Mouse (Mus musculus) MEL (cell line): ENCODE data around the gene Fnbp1l. TPM values are rescaled to one million over a fixed set of nuclear protein-coding genes. Genes with fewer than 3 reads are reported as not detected.

ENCODE experiments used
- DNase-seq: peaks from one replicate; pipeline ENCODE4 v3.0.0; 2011; ENCODE audit warnings: low read depth, low spot score
- H3K27ac ChIP-seq: 2 replicates; pipeline ENCODE4 v1.5.1; 2012; ENCODE audit warnings: low read depth, mild to moderate bottlenecking, control low read depth, low read length, moderate library complexity; ENCODE audit not compliant: control insufficient read depth
- H3K27me3 ChIP-seq, 2 experiments: fragments of 150-350 bp in 1 of 2; sonication (generic) in 1 of 2; 2 replicates each; pipeline ENCODE4 v1.6.1; 2012; ENCODE audit warnings: low read length in 2 of 2, mild to moderate bottlenecking in 2 of 2, improper control_type of control experiment in 1 of 2, moderate library complexity in 1 of 2; ENCODE audit not compliant: insufficient read depth in 2 of 2, control insufficient read depth in 1 of 2
- H3K36me3 ChIP-seq, 2 experiments: 2 replicates each; pipeline ENCODE4 v1.6.1; 2012 to 2014; ENCODE audit warnings: low read length in 2 of 2, improper control_type of control experiment in 1 of 2, inconsistent platforms in 1 of 2, mild to moderate bottlenecking in 1 of 2; ENCODE audit not compliant: insufficient read depth in 2 of 2, control insufficient read depth in 1 of 2
- H3K4me1 ChIP-seq, 2 experiments: fragments of 150-350 bp in 1 of 2; sonication (generic) in 1 of 2; 2 replicates each; pipeline ENCODE4 v1.6.1; 2012; ENCODE audit warnings: low read length in 2 of 2, improper control_type of control experiment in 1 of 2, mild to moderate bottlenecking in 1 of 2; ENCODE audit not compliant: insufficient read depth in 2 of 2, control insufficient read depth in 1 of 2
- H3K4me3 ChIP-seq, 2 experiments: fragments of 150-350 bp in 1 of 2; sonication (generic) in 1 of 2; 2 replicates each; pipeline ENCODE4 v1.5.1; 2012; ENCODE audit warnings: low read depth in 2 of 2, low read length in 2 of 2, mild to moderate bottlenecking in 2 of 2, moderate library complexity in 2 of 2, control low read depth in 1 of 2, improper control_type of control experiment in 1 of 2; ENCODE audit not compliant: control insufficient read depth in 1 of 2, insufficient read depth in 1 of 2
- H3K79me2 ChIP-seq: 2 replicates; pipeline ENCODE4 v1.6.1; 2012; ENCODE audit warnings: mild to moderate bottlenecking, low read length, moderate library complexity; ENCODE audit not compliant: control insufficient read depth, poor library complexity, insufficient read depth
- H3K9ac ChIP-seq: 2 replicates; pipeline ENCODE4 v1.6.1; 2012; ENCODE audit warnings: low read depth, mild to moderate bottlenecking, control low read depth, low read length, moderate library complexity; ENCODE audit not compliant: control insufficient read depth, poor library complexity, severe bottlenecking
- H3K9me3 ChIP-seq: fragments of 150-350 bp; sonication (generic); replicated peaks from 2 replicates; pipeline ENCODE4 v1.6.1; 2012; ENCODE audit warnings: mild to moderate bottlenecking, low read length, improper control_type of control experiment, moderate library complexity; ENCODE audit not compliant: insufficient read depth
- CHD2 ChIP-seq: IDR thresholded peaks from 2 replicates; pipeline ENCODE4 v1.6.1; 2011; ENCODE audit warnings: low read length, improper control_type of control experiment
- CTCF ChIP-seq, 3 experiments: IDR thresholded peaks in 2 of 3; conservative IDR thresholded peaks in 1 of 3; 2 replicates each; pipeline ENCODE4 v1.5.1; 2011 to 2012; ENCODE audit warnings: low read length in 3 of 3, low read depth in 2 of 3, mild to moderate bottlenecking in 2 of 3, improper control_type of control experiment in 1 of 3, inconsistent platforms in 1 of 3, mixed read lengths in 1 of 3, moderate library complexity in 1 of 3; ENCODE audit not compliant: control insufficient read depth in 1 of 3, insufficient read depth in 1 of 3, poor library complexity in 1 of 3, severe bottlenecking in 1 of 3
- GABPA ChIP-seq: IDR thresholded peaks from 2 replicates; pipeline ENCODE4 v1.6.1; 2012; ENCODE audit warnings: low read depth, mild to moderate bottlenecking, inconsistent platforms, low read length, improper control_type of control experiment, moderate library complexity
- GATA1 ChIP-seq: IDR thresholded peaks from 2 replicates; pipeline ENCODE4 v1.6.1; 2011; ENCODE audit warnings: low read depth, low read length, improper control_type of control experiment
- HCFC1 ChIP-seq: IDR thresholded peaks from 2 replicates; pipeline ENCODE4 v1.6.1; 2012; ENCODE audit warnings: low read depth, mild to moderate bottlenecking, inconsistent platforms, low read length, improper control_type of control experiment, moderate library complexity
- JUND ChIP-seq: IDR thresholded peaks from 2 replicates; pipeline ENCODE4 v1.6.1; 2011; ENCODE audit warnings: low read depth, mild to moderate bottlenecking, improper control_type of control experiment, low read length
- MAX ChIP-seq: IDR thresholded peaks from 2 replicates; pipeline ENCODE4 v1.6.1; 2011; ENCODE audit warnings: low read length, improper control_type of control experiment
- MEF2A ChIP-seq: IDR thresholded peaks from 2 replicates; pipeline ENCODE4 v1.6.1; 2014; ENCODE audit warnings: low read depth, mild to moderate bottlenecking, inconsistent platforms, low read length, improper control_type of control experiment; ENCODE audit not compliant: poor library complexity, insufficient replicate concordance, severe bottlenecking; ENCODE audit errors: extremely low read depth
- MYB ChIP-seq: IDR thresholded peaks from 2 replicates; pipeline ENCODE4 v1.6.1; 2011; ENCODE audit warnings: mild to moderate bottlenecking, low read depth, low read length, improper control_type of control experiment
- NELFE ChIP-seq: IDR thresholded peaks from 2 replicates; pipeline ENCODE4 v1.6.1; 2011; ENCODE audit warnings: low read depth, low read length, improper control_type of control experiment
- NRF1 ChIP-seq: IDR thresholded peaks from 2 replicates; pipeline ENCODE4 v1.6.1; 2014; ENCODE audit warnings: low read depth, mild to moderate bottlenecking, inconsistent platforms, low read length, improper control_type of control experiment, moderate library complexity; ENCODE audit not compliant: poor library complexity, insufficient read depth, severe bottlenecking
- POLR2A ChIP-seq, 2 experiments: IDR thresholded peaks; 2 replicates each; pipeline ENCODE4 v1.6.1; 2011 to 2012; ENCODE audit warnings: low read length in 2 of 2, mild to moderate bottlenecking in 2 of 2, control low read depth in 1 of 2, improper control_type of control experiment in 1 of 2, low read depth in 1 of 2, moderate library complexity in 1 of 2; ENCODE audit not compliant: control insufficient read depth in 1 of 2, insufficient read depth in 1 of 2, poor library complexity in 1 of 2
- POLR2AphosphoS2 ChIP-seq: IDR thresholded peaks from 2 replicates; pipeline ENCODE4 v1.6.1; 2011; ENCODE audit warnings: low read length, improper control_type of control experiment
- RAD21 ChIP-seq: IDR thresholded peaks from 2 replicates; pipeline ENCODE4 v1.6.1; 2011; ENCODE audit warnings: mild to moderate bottlenecking, low read depth, low read length, improper control_type of control experiment
- SIN3A ChIP-seq: IDR thresholded peaks from 2 replicates; pipeline ENCODE4 v1.6.1; 2012; ENCODE audit warnings: low read length, improper control_type of control experiment, inconsistent platforms
- SMC3 ChIP-seq: IDR thresholded peaks from 2 replicates; pipeline ENCODE4 v1.6.1; 2011; ENCODE audit warnings: low read depth, low read length, improper control_type of control experiment
- TAL1 ChIP-seq: IDR thresholded peaks from 2 replicates; pipeline ENCODE4 v1.6.1; 2012; ENCODE audit warnings: mild to moderate bottlenecking, inconsistent platforms, low read length, moderate library complexity, mixed read lengths
- UBTF ChIP-seq: IDR thresholded peaks from 2 replicates; pipeline ENCODE4 v1.6.1; 2012; ENCODE audit warnings: low read depth, mild to moderate bottlenecking, inconsistent platforms, low read length, improper control_type of control experiment, moderate library complexity, borderline replicate concordance; ENCODE audit not compliant: insufficient read depth
- USF1 ChIP-seq: IDR thresholded peaks from 2 replicates; pipeline ENCODE4 v1.6.1; 2014; ENCODE audit warnings: low read depth, mild to moderate bottlenecking, inconsistent platforms, low read length, improper control_type of control experiment, moderate library complexity
- ZC3H11A ChIP-seq: IDR thresholded peaks from 2 replicates; pipeline ENCODE4 v1.6.1; 2012; ENCODE audit warnings: low read depth, mild to moderate bottlenecking, inconsistent platforms, low read length, improper control_type of control experiment
- ZKSCAN1 ChIP-seq: IDR thresholded peaks from 2 replicates; pipeline ENCODE4 v1.6.1; 2012; ENCODE audit warnings: low read depth, mild to moderate bottlenecking, inconsistent platforms, low read length, improper control_type of control experiment, moderate library complexity
- ZMIZ1 ChIP-seq: IDR thresholded peaks from 2 replicates; pipeline ENCODE4 v1.6.1; 2012; ENCODE audit warnings: low read depth, mild to moderate bottlenecking, inconsistent platforms, low read length, improper control_type of control experiment, moderate library complexity
- polyA plus RNA-seq, 2 experiments: library from polyadenylated mRNA; stranded (reverse) in 1 of 2; unstranded in 1 of 2; fragments of >175 nt in 1 of 2; fragments of >200 nt in 1 of 2; gene quantifications; 2 replicates each; pipeline versions ENCODE4 v1.2.1 to v1.2.4; 2012; ENCODE audit warnings: low replicate concordance in 2 of 2, low read depth in 1 of 2; ENCODE audit not compliant: insufficient read length in 2 of 2, insufficient read depth in 1 of 2, missing spikeins in 1 of 2
- total RNA-seq: library from RNA; depleted of rRNA; stranded (reverse); fragments of 300-350 nt; gene quantifications from 2 replicates; pipeline ENCODE4 v1.2.3, GENCODE M21; 2012

Fnbp1l gene
- total and polyA plus RNA-seq, 3 experiments = not detected

- H3K9me3 ChIP-seq = no peaks in the 10 kb centered on the region
- TF ChIP-seq SIN3A (no peak), JUND (no peak), CTCF (IDR thresholded peaks at IDR 0.05 in 2 of 3, conservative IDR thresholded peaks at IDR 0.05 in 1 of 3; ENCODE audit: control insufficient read depth in 1 of 3, insufficient read depth in 1 of 3, low read depth in 2 of 3, low read length in 3 of 3, poor library complexity in 1 of 3, severe bottlenecking in 1 of 3) (no peak)
Measured at GRCm38 (mm10) chr3:122551174-122551573, 68.3 kb downstream of the Fnbp1l start.

DNA sequence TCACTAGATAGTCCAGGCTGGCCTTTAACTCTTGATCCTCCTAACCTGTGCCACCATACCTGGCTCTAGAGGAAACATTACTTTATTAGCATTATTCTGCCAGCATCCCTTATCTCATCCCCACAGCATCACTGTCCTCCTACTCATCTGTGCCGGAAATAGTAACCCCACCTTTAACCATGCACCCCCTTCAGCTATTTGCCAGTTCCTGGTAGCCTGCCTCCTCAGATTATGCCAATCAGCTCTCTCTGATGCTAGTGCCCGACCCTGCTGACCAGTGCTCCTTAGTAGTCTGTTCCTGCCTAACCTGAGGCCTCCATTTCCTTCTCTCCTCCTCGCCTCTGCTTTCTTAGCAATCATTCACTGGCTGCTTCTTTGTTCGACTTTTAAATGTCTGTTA is 72.0 kb downstream of the Fnbp1l start:
- TF ChIP-seq ZKSCAN1 = no peak
- no peak for TF ChIP-seq NELFE
- no peak for TF ChIP-seq POLR2A (IDR thresholded peaks at IDR 0.05; ENCODE audit: control insufficient read depth in 1 of 2, insufficient read depth in 1 of 2, low read depth in 1 of 2, low read length in 2 of 2, poor library complexity in 1 of 2)
- no peak for TF ChIP-seq CHD2
- TF ChIP-seq TAL1 = no peak
- TF ChIP-seq ZMIZ1 = no peak
- no peak for TF ChIP-seq HCFC1
- no peak for TF ChIP-seq RAD21
- no peak for TF ChIP-seq MYB
- no peak for TF ChIP-seq NRF1
- TF ChIP-seq MAX = no peak
- no peak for TF ChIP-seq GATA1
- no peak for TF ChIP-seq SMC3
- no peak overlapping the region for H3K4me3 ChIP-seq
- no peak overlapping the region for H3K27ac ChIP-seq
- no peaks in the 10 kb centered on the region for H3K4me1 ChIP-seq
- peaks cover 0 to 2% of the 10 kb centered on the region in 2 experiments; a peak in 2 of 4 replicates for H3K27me3 ChIP-seq
- no peaks in the 10 kb centered on the region for H3K9me3 ChIP-seq
- H3K9ac ChIP-seq = no peak overlapping the region
- no peaks in the 10 kb centered on the region for H3K36me3 ChIP-seq
- H3K79me2 ChIP-seq = no peaks in the 10 kb centered on the region
- no peak for DNase-seq

More at GRCm38 (mm10) chr3:122551174-122551573, 68.3 kb downstream of the Fnbp1l start:
- H3K27ac ChIP-seq = no peak overlapping the region
- no peak overlapping the region for H3K9ac ChIP-seq
- H3K4me3 ChIP-seq = no peak overlapping the region
- no peaks in the 10 kb centered on the region for H3K4me1 ChIP-seq
- H3K79me2 ChIP-seq = no peaks in the 10 kb centered on the region
- H3K27me3 ChIP-seq = peaks cover 0 to 2% of the 10 kb centered on the region in 2 experiments; a peak in 3 of 4 replicates
- no peaks in the 10 kb centered on the region for H3K36me3 ChIP-seq
- DNase-seq = no peak

DNA sequence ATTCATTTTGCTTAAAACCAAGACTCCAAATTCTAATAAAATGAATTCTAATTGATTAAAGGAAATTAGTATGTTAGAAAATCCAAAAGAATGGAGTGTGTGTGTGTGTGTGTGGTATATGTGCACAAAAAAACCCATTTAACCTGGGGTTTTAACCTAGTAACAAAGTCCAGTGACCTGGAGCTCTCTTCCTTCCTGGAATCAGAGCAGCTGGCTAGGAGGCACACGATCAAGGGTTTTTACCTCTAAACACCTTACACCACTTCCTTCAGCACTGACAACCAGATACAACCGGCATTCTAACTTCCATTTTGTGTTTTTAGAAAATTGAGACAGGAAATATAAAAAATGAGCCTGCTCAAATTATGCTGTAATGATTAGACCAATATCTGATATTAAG is 74.2 kb downstream of the Fnbp1l start:
- Histone ChIP-seq H3K27ac (no peak overlapping the region), H3K9me3 (no peaks in the 10 kb centered on the region), H3K79me2 (no peaks in the 10 kb centered on the region), H3K9ac (no peak overlapping the region), H3K36me3 (no peaks in the 10 kb centered on the region), H3K27me3 (peaks cover 0 to 2% of the 10 kb centered on the region in 2 experiments; a peak in 2 of 4 replicates), H3K4me1 (no peaks in the 10 kb centered on the region), H3K4me3 (no peak overlapping the region)
- no peak for DNase-seq
- no peak for TF ChIP-seq SMC3
- no peak for TF ChIP-seq ZMIZ1
- no peak for TF ChIP-seq ZKSCAN1
- no peak for TF ChIP-seq CHD2
- TF ChIP-seq GABPA = no peak
- TF ChIP-seq USF1 = no peak
- no peak for TF ChIP-seq MYB
- no peak for TF ChIP-seq MEF2A
- TF ChIP-seq CTCF (IDR thresholded peaks at IDR 0.05 in 2 of 3, conservative IDR thresholded peaks at IDR 0.05 in 1 of 3; ENCODE audit: control insufficient read depth in 1 of 3, insufficient read depth in 1 of 3, low read depth in 2 of 3, low read length in 3 of 3, poor library complexity in 1 of 3, severe bottlenecking in 1 of 3) = no peak
- no peak for TF ChIP-seq GATA1
- TF ChIP-seq ZC3H11A = no peak
- TF ChIP-seq POLR2AphosphoS2 = no peak
- no peak for TF ChIP-seq UBTF
- TF ChIP-seq SIN3A = no peak
